Mouse (Mus musculus): ENCODE measurements around the gene Atrip.

Gene Atrip

DNA sequence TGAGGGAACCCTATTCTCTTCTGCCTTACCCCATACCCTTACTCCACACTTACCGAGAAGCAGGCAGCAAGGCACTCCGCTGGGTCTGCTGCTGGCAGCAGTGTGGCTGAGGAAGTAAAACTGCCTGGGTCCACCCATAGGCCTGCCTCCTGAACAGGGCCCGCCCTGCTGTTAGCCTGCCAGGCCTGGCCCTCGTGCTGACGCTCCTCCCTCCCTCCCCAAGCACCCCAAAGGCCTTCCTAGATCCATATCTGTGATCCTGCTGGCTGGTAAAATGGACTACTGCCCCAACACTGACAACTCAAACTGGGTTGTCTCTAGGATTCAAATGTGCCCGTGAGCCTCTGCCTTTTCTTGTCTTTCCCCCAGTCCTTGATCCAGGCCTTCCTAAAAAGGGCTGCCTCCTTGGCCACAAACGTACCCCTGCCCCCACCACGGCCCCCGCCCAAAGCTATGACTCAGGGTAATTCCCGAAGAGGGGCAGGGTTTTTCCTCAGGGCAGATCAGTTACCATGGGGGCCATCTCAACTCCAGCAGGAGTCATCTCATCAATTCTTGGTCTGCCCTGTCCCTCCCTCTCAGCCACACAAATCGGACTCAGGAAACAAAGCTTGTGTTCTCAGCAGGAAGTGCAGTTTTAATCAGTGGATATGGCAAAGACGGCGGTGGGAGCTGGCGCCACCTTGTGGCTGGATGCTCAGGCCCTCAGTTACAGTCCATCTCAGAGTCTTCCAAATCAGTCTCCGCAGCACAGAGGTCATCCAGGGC lies 14.6 kb downstream of the Atrip start, which contains the start of gene Trex1:
Trex1 (minus strand) TSS at position 599 of the 768 bp plus-strand sequence.
- peak; percentile 52 for DNase-seq (ENCODE audit: extremely low read depth, low read depth, low spot score)

- DNase-seq (ENCODE audit: extremely low read depth, low read depth, low spot score) = no peak
These were observed 15.7 kb downstream of the Atrip start for GRCm38 (mm10) chr9:109058006-109058765.

DNA sequence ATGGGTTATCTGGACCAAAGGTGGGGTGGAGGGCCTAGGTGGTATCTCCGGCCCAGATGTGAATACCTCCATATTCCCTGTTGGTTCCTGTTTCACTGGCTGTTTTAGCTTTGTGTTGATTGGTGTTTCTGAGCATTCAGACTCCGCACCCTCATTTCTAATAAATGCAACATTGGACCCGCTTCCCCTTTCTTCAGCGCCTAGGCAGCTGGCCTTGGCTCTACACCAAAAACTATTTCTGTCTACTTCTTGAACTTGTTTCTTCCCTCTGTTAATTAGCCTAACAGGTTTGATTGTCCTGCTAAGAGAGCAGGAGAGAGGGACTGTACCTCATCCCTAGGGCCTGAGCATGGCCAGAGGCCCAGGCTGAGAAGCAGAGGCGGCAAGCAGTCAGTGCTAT lies 16.4 kb downstream of the Atrip start:
- no peak for DNase-seq (ENCODE audit: extremely low read depth, low read depth, low spot score)

- DNase-seq (ENCODE audit: extremely low read depth, low read depth, low spot score) = no peak
These were observed 17.0 kb downstream of the Atrip start for GRCm38 (mm10) chr9:109056916-109057315.

GRCm38 (mm10) chr9:109056081-109056690 lies 17.7 kb downstream of the Atrip start:
- no peak for DNase-seq (ENCODE audit: extremely low read depth, low read depth, low spot score)

GRCm38 (mm10) chr9:109055271-109056030 lies 18.5 kb downstream of the Atrip start:
- no peak for DNase-seq (ENCODE audit: extremely low read depth, low read depth, low spot score)

DNA sequence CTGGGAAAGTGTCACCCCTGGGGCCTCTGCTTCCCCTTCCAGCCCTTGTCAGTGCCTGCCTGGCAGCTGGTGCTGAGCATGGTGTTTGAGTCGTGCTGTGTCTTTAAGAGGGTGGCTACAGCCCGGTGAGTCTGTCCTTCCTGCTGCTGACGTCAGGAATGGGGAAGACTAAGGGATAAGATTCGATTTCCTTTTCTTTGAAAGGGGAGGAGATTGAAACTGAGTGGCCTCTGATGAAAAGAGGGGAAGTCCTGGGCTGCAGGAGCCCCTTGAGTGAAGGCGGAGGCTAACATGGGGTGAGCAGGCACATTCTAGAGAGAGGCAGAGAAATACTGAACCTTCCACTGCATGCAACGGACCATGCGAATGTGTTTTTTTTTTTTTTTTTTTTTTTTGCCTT lies 19.2 kb downstream of the Atrip start:
- peak; percentile 49 for DNase-seq (ENCODE audit: extremely low read depth, low read depth, low spot score)

GRCm38 (mm10) chr9:109053851-109054250 lies 20.1 kb downstream of the Atrip start:
- no peak for DNase-seq (ENCODE audit: extremely low read depth, low read depth, low spot score)

DNA sequence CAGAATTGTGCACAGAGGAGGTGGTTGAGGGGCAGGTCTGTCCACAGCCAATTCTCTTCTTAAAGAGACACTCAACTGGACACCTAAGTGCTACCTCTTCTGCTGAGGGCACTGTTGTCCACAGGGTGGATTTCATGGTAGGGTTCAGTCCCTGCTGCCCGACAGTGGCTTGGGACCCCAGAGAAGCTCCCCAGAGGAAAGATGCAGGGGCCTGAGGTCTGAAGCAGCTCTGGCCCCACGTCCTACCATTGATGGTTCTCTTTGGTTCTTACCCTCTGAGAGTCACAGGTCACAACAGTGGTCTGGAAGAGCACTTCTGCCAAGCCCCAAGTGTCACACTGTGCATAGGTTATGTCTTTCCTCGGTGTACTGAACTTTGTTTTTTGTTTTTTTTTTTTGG lies 20.6 kb downstream of the Atrip start:
- DNase-seq (ENCODE audit: extremely low read depth, low read depth, low spot score) = no peak

GRCm38 (mm10) chr9:109052490-109053260 lies 21.2 kb downstream of the Atrip start:
- DNase-seq (ENCODE audit: extremely low read depth, low read depth, low spot score) = no peak

GRCm38 (mm10) chr9:109051651-109052489 lies 22.1 kb downstream of the Atrip start:
- no peak for DNase-seq (ENCODE audit: extremely low read depth, low read depth, low spot score)

GRCm38 (mm10) chr9:109051011-109051501 lies 22.9 kb downstream of the Atrip start:
- DNase-seq (ENCODE audit: extremely low read depth, low read depth, low spot score) = no peak

GRCm38 (mm10) chr9:109050674-109050997 lies 23.3 kb downstream of the Atrip start:
- DNase-seq (ENCODE audit: extremely low read depth, low read depth, low spot score) = no peak

DNA sequence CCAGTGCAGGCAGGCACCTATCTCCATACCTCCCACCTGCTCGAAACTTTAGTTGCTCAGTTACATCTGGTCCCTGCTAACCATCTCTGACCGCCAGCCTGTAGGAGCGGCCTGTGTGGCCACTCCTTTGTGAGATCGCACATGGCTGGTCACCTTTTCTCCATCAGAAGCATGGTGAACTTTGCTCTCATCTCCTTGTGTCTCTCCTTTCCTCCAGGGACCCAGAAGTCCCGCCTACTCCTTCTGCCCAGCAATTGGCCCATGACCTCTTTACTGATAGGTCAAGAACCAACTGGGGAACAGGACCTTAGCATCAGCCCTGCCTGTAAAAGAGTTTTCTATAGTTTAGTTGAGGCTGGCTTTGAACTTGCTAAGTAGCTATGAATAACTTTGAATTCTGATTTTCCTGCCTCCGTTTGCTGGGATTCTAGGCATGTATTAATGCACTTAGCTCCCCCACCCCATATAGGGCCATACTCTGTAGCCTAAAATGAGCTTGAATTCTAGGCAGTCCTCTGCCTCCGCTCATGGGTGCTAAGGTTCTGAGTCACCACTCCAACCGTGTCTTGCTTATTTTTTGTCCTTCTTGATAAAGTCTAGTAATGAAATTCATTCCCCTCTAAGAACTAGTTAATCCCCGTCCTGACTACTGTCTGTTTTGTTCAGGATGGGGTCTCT lies 23.8 kb downstream of the Atrip start:
- no peak for DNase-seq (ENCODE audit: extremely low read depth, low read depth, low spot score)

DNA sequence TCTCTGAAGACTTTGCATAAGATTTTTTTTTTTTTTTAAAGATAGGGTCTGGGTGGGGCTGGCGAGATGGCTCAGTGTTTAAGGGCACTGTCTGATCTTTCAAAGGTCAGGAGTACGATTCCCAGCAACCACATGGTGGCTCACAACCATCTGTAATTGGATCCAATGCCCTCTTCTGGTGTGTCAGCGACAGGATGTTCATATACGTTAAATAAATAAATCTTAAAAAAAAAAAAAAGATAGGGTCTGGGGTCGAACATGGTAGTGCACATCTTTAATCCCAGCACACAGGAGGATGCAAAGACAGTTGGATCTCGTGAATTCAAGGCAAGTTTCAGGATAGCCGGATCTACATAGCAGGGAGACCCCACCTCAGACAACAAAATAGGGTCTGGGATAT lies 24.6 kb downstream of the Atrip start:
- DNase-seq (ENCODE audit: extremely low read depth, low read depth, low spot score) = no peak

GRCm38 (mm10) chr9:109046306-109046705 lies 27.6 kb downstream of the Atrip start:
- no peak for DNase-seq (ENCODE audit: extremely low read depth, low read depth, low spot score)

DNA sequence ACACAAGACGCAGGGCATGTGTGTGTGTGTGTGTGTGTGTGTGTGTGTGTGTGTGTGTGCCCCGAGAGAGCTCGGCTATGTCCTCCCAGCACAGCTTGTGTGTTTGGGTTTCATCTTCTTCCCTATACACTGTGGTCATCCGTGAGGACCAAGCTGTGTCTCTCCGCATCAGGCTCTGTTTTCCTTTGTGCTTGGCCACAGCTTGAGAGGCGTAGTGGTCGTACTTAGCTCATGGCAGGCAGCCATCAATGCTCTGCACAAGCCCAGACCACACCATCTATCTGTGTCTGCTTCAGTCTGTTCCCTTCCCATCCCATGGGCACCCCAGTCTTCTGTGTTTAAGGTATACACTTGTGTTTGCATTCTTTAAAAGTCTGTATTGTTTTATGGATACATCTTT lies 32.6 kb downstream of the Atrip start:
- DNase-seq (ENCODE audit: extremely low read depth, low read depth, low spot score) = no peak

- no peak for DNase-seq (ENCODE audit: extremely low read depth, low read depth, low spot score)
These were observed 33.0 kb downstream of the Atrip start for GRCm38 (mm10) chr9:109040906-109041305.

DNA sequence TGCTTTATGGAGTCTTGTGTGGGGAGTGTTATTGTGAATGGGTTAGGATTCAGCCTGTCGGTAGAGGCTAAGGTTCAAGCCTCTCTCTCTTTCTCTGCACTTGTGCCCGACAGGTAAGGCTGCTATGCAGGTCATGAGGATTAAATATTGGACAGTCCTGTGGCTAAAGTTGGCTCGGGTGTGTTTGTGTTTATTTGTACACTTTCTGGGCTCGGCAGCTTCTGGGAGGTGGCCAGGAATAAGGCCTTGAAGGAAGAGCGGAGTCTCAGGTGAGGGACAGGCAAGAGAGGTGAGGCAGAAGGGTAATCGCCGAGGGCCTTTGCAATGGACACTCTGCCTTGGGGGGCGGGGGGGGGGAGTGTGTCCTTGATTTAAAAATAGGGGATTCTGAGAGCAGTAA lies 33.7 kb downstream of the Atrip start:
- DNase-seq (ENCODE audit: extremely low read depth, low read depth, low spot score) = no peak

Data from fat pad, adult 2 months (tissue).